Mouse (Mus musculus): ENCODE results near the gene Mmp21. TPM values are rescaled to one million over a fixed set of nuclear protein-coding genes. Genes with fewer than 3 reads are reported as not detected.
"Not testable (repeated sequence)": the region's sequence is repeated elsewhere in the genome, so short reads cannot be mapped to it uniquely, and the experiment has no call there.

Gene Mmp21
- polyA plus RNA-seq, 1 experiment from 2014 or later, result not detected

- 86% methylated on average over 4 of the region's 4 CpGs for WGBS
- no peak overlapping the region for H3K4me3 ChIP-seq (replicated peaks)
- no peak for ATAC-seq (ENCODE audit: insufficient number of reproducible peaks, insufficient read depth, low FRiP score, low TSS enrichment, low read depth)
- no peak overlapping the region for H3K9ac ChIP-seq (replicated peaks)
- H3K27me3 ChIP-seq, result no peaks in the 10 kb centered on the region
- no peaks in the 10 kb centered on the region for H3K4me1 ChIP-seq (replicated peaks)
- H3K9me3 ChIP-seq, result no peaks in the 10 kb centered on the region
- H3K27ac ChIP-seq, result no peak overlapping the region
- H3K36me3 ChIP-seq, result 0 out of 2 replicates have a peak, but pooled peaks cover 8% of the 10 kb centered on the region
- no peak overlapping the region for H3K4me2 ChIP-seq
Observed at GRCm38 (mm10) chr7:133699885-133700284, 20.0 kb upstream of the Mmp21 start.

DNA sequence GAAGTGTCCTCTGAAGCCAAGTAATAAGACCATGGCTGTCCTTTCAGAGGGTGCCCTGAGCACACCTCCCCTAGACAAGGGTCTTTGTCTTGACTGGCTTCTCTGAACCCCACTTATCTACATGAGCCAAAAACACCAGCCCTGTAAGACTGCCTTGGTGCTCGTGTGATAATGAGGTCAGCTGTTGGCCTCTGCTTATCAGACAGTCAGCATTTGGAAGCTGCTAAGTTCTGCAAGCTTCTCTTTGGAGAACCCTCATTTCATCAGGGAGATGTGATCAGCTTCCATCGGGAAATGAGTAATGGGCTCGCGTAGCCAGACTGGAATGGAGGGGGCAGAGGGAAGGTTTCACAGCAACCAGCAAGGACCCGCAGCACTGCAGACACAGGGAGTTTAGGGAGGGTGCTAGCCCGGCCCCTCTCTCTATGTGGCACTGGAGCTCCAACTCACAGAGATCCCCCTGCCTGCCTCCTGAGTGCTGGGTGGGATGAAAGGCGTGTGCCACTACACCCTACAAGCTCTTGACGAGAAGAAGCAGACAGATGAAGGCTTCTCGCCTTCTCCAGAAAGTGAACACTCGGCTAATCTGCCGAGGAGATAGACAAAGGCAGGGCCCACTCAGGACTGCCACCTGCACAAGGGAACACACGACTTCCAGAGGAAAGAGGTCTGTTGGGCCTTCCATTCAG is 18.3 kb upstream of the Mmp21 start:
- no peaks in the 10 kb centered on the region for H3K27me3 ChIP-seq
- H3K9me3 ChIP-seq, result no peaks in the 10 kb centered on the region
- no peak overlapping the region for H3K4me3 ChIP-seq (replicated peaks)
- H3K27ac ChIP-seq, result no peak overlapping the region
- no peaks in the 10 kb centered on the region for H3K4me1 ChIP-seq (replicated peaks)
- H3K4me2 ChIP-seq, result no peak overlapping the region
- no peak for ATAC-seq (ENCODE audit: insufficient number of reproducible peaks, insufficient read depth, low FRiP score, low TSS enrichment, low read depth)
- 82% methylated on average over 12 of the region's 12 CpGs for WGBS
- 0 out of 2 replicates have a peak, but pooled peaks cover 11% of the 10 kb centered on the region for H3K36me3 ChIP-seq
- no peak overlapping the region for H3K9ac ChIP-seq (replicated peaks)

DNA sequence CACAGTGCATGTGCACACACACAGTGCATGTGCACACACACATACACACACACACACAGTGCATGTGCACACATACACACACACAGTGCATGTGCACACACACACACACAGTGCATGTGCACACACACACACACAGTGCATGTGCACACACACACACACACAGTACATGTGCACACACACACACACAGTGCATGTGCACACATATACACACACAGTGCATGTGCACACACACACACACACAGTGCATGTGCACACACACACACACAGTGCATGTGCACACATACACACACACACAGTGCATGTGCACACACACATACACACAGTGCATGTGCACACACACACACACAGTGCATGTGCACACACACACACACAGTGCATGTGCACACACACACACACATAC is 5.8 kb upstream of the Mmp21 start:
- not testable (repeated sequence) for H3K27ac ChIP-seq; H3K9ac ChIP-seq (replicated peaks); ATAC-seq (ENCODE audit: insufficient number of reproducible peaks, insufficient read depth, low FRiP score, low TSS enrichment, low read depth); H3K27me3 ChIP-seq; H3K4me3 ChIP-seq (replicated peaks); H3K4me1 ChIP-seq (replicated peaks); H3K4me2 ChIP-seq
- peaks cover 25% of the 10 kb centered on the region for H3K9me3 ChIP-seq
- H3K36me3 ChIP-seq, result peaks cover 43% of the 10 kb centered on the region

GRCm38 (mm10) chr7:133684701-133685100 is 4.8 kb upstream of the Mmp21 start:
- no peak for ATAC-seq (ENCODE audit: insufficient number of reproducible peaks, insufficient read depth, low FRiP score, low TSS enrichment, low read depth)
- H3K4me3 ChIP-seq (replicated peaks), result no peak overlapping the region
- WGBS, result 96% methylated on average over 6 of the region's 6 CpGs
- H3K36me3 ChIP-seq, result peaks cover 34% of the 10 kb centered on the region
- no peak overlapping the region for H3K4me2 ChIP-seq
- peaks cover 25% of the 10 kb centered on the region for H3K9me3 ChIP-seq
- H3K27ac ChIP-seq, result no peak overlapping the region
- no peaks in the 10 kb centered on the region for H3K4me1 ChIP-seq (replicated peaks)
- H3K27me3 ChIP-seq, result no peaks in the 10 kb centered on the region
- no peak overlapping the region for H3K9ac ChIP-seq (replicated peaks)

- H3K36me3 ChIP-seq, result peaks cover 28% of the 10 kb centered on the region
- H3K4me1 ChIP-seq (replicated peaks), result no peaks in the 10 kb centered on the region
- no peak for ATAC-seq (ENCODE audit: insufficient number of reproducible peaks, insufficient read depth, low FRiP score, low TSS enrichment, low read depth)
- H3K27ac ChIP-seq, result no peak overlapping the region
- H3K9me3 ChIP-seq, result peaks cover 21% of the 10 kb centered on the region
- no peak overlapping the region for H3K4me3 ChIP-seq (replicated peaks)
- H3K4me2 ChIP-seq, result no peak overlapping the region
- no peak overlapping the region for H3K9ac ChIP-seq (replicated peaks)
- no peaks in the 10 kb centered on the region for H3K27me3 ChIP-seq
- 88% methylated on average over 5 of the region's 5 CpGs for WGBS
Observed at GRCm38 (mm10) chr7:133684110-133684509, 4.2 kb upstream of the Mmp21 start.

DNA sequence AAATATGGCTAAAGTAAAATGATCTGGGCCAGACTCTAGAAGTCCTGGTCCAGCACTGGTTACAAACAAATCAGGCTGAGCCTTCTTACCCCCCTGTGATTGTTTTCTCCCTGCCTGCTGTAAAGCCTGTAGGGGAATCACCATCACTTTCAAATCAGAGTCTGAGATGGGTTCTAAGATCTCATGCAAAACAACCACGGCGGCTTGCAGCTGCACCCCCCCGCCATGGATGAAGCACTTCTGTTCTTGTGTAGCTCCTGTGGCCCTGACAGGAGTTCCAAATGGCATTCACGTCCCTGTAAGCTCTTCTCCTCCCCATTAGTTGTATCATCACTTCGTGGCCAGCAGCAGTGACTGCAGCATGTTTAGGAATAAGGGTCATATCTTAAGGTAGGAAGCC is 3.8 kb upstream of the Mmp21 start:
- Histone ChIP-seq H3K9ac (replicated peaks) (no peak overlapping the region), H3K27me3 (no peaks in the 10 kb centered on the region), H3K9me3 (peaks cover 17% of the 10 kb centered on the region), H3K4me2 (no peak overlapping the region), H3K4me1 (replicated peaks) (no peaks in the 10 kb centered on the region), H3K27ac (no peak overlapping the region), H3K36me3 (peaks cover 23% of the 10 kb centered on the region), H3K4me3 (replicated peaks) (no peak overlapping the region)
- no peak for ATAC-seq (ENCODE audit: insufficient number of reproducible peaks, insufficient read depth, low FRiP score, low TSS enrichment, low read depth)
- 75% methylated on average over 5 of the region's 5 CpGs for WGBS

DNA sequence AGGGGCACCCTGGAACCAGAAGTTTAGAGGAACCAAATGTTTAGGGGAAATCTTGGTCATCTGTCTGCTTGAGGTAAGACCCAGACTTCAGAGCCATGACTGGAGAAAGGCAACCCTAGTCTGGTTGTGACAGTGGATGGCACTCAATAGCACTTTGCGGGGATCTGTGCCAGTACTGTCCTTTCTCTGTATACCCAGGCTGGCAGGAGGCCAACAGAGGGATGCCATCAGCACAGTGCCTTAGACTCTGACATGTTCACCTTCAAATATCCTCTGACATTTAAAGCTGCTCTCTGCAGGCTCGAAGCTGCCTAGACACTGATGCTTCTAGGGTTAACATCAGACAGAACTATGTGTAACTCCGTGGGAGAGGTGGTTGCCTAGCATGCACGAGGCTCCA is 422 bp downstream of the Mmp21 start:
- H3K36me3 ChIP-seq, result peaks cover 14% of the 10 kb centered on the region; the same call in 1 of the 2 replicates
- H3K27ac ChIP-seq, result no peak overlapping the region
- no peaks in the 10 kb centered on the region for H3K4me1 ChIP-seq (replicated peaks)
- H3K4me2 ChIP-seq, result no peak overlapping the region
- ATAC-seq (ENCODE audit: insufficient number of reproducible peaks, insufficient read depth, low FRiP score, low TSS enrichment, low read depth), result no peak
- peaks cover 5% of the 10 kb centered on the region; the same call in 1 of the 2 replicates for H3K9me3 ChIP-seq
- no peak overlapping the region for H3K9ac ChIP-seq (replicated peaks)
- no peaks in the 10 kb centered on the region for H3K27me3 ChIP-seq
- H3K4me3 ChIP-seq (replicated peaks), result no peak overlapping the region
- WGBS, result 64% methylated on average over 4 of the region's 4 CpGs

DNA sequence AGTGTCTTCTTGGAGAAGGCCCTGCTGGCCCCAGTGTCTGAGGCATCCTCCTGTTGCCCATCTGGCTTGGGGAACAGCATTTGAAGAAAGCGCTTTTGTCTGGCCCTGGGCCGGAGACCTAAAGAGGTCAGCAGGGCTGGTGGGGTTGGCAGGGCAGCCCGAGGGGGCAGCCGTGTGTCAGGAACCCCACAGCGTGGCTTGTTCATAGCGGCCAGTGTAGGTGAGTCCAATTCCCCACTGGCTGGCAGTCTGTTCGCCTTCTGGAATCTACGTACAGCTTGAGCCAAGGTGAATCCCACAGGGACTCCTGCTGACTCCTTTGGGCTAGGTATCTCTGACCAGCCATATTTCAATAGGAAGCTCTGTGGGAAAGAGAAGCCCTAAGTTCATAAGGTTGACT is 1.1 kb downstream of the Mmp21 start:
- no peak overlapping the region for H3K4me2 ChIP-seq
- H3K9me3 ChIP-seq, result no peaks in the 10 kb centered on the region
- peaks cover 22% of the 10 kb centered on the region for H3K36me3 ChIP-seq
- no peaks in the 10 kb centered on the region for H3K4me1 ChIP-seq (replicated peaks)
- H3K9ac ChIP-seq (replicated peaks), result no peak overlapping the region
- H3K27ac ChIP-seq, result no peak overlapping the region
- H3K4me3 ChIP-seq (replicated peaks), result no peak overlapping the region
- no peaks in the 10 kb centered on the region for H3K27me3 ChIP-seq
- no peak for ATAC-seq (ENCODE audit: insufficient number of reproducible peaks, insufficient read depth, low FRiP score, low TSS enrichment, low read depth)
- 91% methylated on average over 8 of the region's 8 CpGs for WGBS

GRCm38 (mm10) chr7:133676002-133676401 is 3.9 kb downstream of the Mmp21 start:
- WGBS, result 77% methylated on average over 9 of the region's 9 CpGs
- no peak overlapping the region for H3K9ac ChIP-seq (replicated peaks)
- H3K27ac ChIP-seq, result no peak overlapping the region
- peaks cover 49% of the 10 kb centered on the region for H3K36me3 ChIP-seq
- no peaks in the 10 kb centered on the region for H3K27me3 ChIP-seq
- H3K9me3 ChIP-seq, result no peaks in the 10 kb centered on the region
- no peak for ATAC-seq (ENCODE audit: insufficient number of reproducible peaks, insufficient read depth, low FRiP score, low TSS enrichment, low read depth)
- no peaks in the 10 kb centered on the region for H3K4me1 ChIP-seq (replicated peaks)
- H3K4me2 ChIP-seq, result no peak overlapping the region
- H3K4me3 ChIP-seq (replicated peaks), result no peak overlapping the region

- ATAC-seq (ENCODE audit: insufficient number of reproducible peaks, insufficient read depth, low FRiP score, low TSS enrichment, low read depth), result no peak
- Histone ChIP-seq H3K4me3 (replicated peaks) (no peak overlapping the region), H3K9ac (replicated peaks) (no peak overlapping the region), H3K27ac (no peak overlapping the region), H3K4me2 (no peak overlapping the region), H3K27me3 (no peaks in the 10 kb centered on the region), H3K4me1 (replicated peaks) (no peaks in the 10 kb centered on the region), H3K9me3 (no peaks in the 10 kb centered on the region), H3K36me3 (peaks cover 93% of the 10 kb centered on the region)
- 96% methylated on average over 3 of the region's 3 CpGs for WGBS
Observed at GRCm38 (mm10) chr7:133670846-133671245, 9.0 kb downstream of the Mmp21 start.

- no peak overlapping the region for H3K4me3 ChIP-seq (replicated peaks)
- no peaks in the 10 kb centered on the region for H3K9me3 ChIP-seq
- no peak for ATAC-seq (ENCODE audit: insufficient number of reproducible peaks, insufficient read depth, low FRiP score, low TSS enrichment, low read depth)
- no peak overlapping the region for H3K9ac ChIP-seq (replicated peaks)
- H3K36me3 ChIP-seq, result peaks cover 97% of the 10 kb centered on the region
- H3K27ac ChIP-seq, result no peak overlapping the region
- no peaks in the 10 kb centered on the region for H3K4me1 ChIP-seq (replicated peaks)
- 91% methylated on average over 9 of the region's 9 CpGs for WGBS
- H3K27me3 ChIP-seq, result no peaks in the 10 kb centered on the region
- H3K4me2 ChIP-seq, result no peak overlapping the region
Observed at GRCm38 (mm10) chr7:133669946-133670345, 9.9 kb downstream of the Mmp21 start.

DNA sequence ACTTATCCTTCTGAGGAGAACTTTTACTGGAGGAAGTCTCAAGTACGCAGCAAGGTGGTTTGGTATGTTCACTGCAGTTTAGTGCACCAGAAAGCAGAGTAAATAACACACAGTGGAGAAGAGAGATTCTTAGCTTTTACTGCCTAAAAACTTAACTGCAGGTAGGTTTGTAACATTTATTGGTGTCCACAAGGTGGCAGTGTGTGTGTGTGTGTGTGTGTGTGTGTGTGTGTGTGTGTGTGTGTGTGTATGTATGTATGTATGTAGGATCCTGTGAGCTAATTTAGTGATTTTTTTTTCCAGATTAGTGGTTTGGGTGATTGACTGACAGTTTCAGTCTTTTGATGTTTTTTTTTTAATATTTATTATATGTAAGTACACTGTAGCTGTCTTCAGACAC is 10.8 kb downstream of the Mmp21 start:
- 85% methylated on average over 1 of the region's 1 CpGs for WGBS
- Histone ChIP-seq H3K4me1 (replicated peaks) (no peaks in the 10 kb centered on the region), H3K27me3 (no peaks in the 10 kb centered on the region), H3K4me3 (replicated peaks) (no peak overlapping the region), H3K27ac (no peak overlapping the region), H3K9ac (replicated peaks) (no peak overlapping the region), H3K36me3 (peaks cover 97% of the 10 kb centered on the region), H3K4me2 (no peak overlapping the region), H3K9me3 (no peaks in the 10 kb centered on the region)
- ATAC-seq (ENCODE audit: insufficient number of reproducible peaks, insufficient read depth, low FRiP score, low TSS enrichment, low read depth), result no peak

All from limb, embryonic 12.5 days (tissue).